Comparison of ENCODE assay signal across 8 mouse cellular contexts in genomic region chr13:23573898-23574524, GRCm38 (mm10). TPM values are rescaled to one million over a fixed set of nuclear protein-coding genes. Genes with fewer than 3 reads are reported as not detected.
DNase-seq lines count a peak whose midpoint lies in the region; ATAC-seq and TF ChIP-seq lines count a peak whose summit lies in the region.
"Not testable (repeated sequence)": the region's sequence is repeated elsewhere in the genome, so short reads cannot be mapped to it uniquely, and the experiment has no call there.

Gene Hist1h2bf, minus strand, starts transcription at chr13:23574196.
Gene Hist1h2ad, plus strand, starts transcription at chr13:23574381.

- not testable (repeated sequence) for H3K27me3 ChIP-seq in limb, embryonic 13.5 days; midbrain, embryonic 15.5 days (replicated peaks)

- H3K9me3 ChIP-seq in limb, embryonic 13.5 days; midbrain, embryonic 15.5 days: not testable (repeated sequence)

- TF ChIP-seq CTCF in embryonic fibroblast, embryonic 13.5 days (IDR thresholded peaks at IDR 0.05; ENCODE audit: borderline replicate concordance, insufficient read depth, low read length) = not testable (repeated sequence)

- DNase-seq in 416B (ENCODE audit: low read depth) = peak; percentile 100
- peak; percentile 99 for DNase-seq in brain, adult 2 months (ENCODE audit: low read depth, low spot score)
- peak; percentile 89 to 95 for DNase-seq in heart, adult 9 months (ENCODE audit: low spot score in 2 of 2)
- DNase-seq in kidney, adult 9 months = peak; percentile 79
- DNase-seq in spleen, adult 18-20 months = peak; percentile 72 to 77

- H3K4me1 ChIP-seq in embryonic fibroblast, embryonic 13.5 days (ENCODE audit: control insufficient read depth, insufficient read depth, low read length) = not testable (repeated sequence)
- peaks cover 35% of the 10 kb centered on the region for H3K4me1 ChIP-seq in limb, embryonic 13.5 days
- peaks cover 42% of the 10 kb centered on the region for H3K4me1 ChIP-seq in midbrain, embryonic 15.5 days

- peak; percentile 91 for ATAC-seq in limb, embryonic 13.5 days (ENCODE audit: low FRiP score, low read depth)
- peak; percentile 92 for ATAC-seq in midbrain, embryonic 15.5 days (replicated peaks)

- H3K9ac ChIP-seq in limb, embryonic 13.5 days = peak within 1 kb of the TSS; percentile 80
- not testable (repeated sequence) for H3K9ac ChIP-seq in midbrain, embryonic 15.5 days

- H3K36me3 ChIP-seq in limb, embryonic 13.5 days; midbrain, embryonic 15.5 days (replicated peaks): not testable (repeated sequence)

- peak within 1 kb of the TSS; percentile 49 for H3K4me3 ChIP-seq in embryonic fibroblast, embryonic 13.5 days (ENCODE audit: insufficient read depth, low read length)
- H3K4me3 ChIP-seq in limb, embryonic 13.5 days = peak within 1 kb of the TSS; percentile 53
- H3K4me3 ChIP-seq in midbrain, embryonic 15.5 days = peak within 1 kb of the TSS; percentile 41

- 1% methylated on average over 42 of the region's 42 CpGs for WGBS in limb, embryonic 13.5 days
- WGBS in midbrain, embryonic 15.5 days = under 1% methylated on average over 42 of the region's 42 CpGs

- H3K4me2 ChIP-seq in limb, embryonic 13.5 days (replicated peaks) = peak within 1 kb of the TSS; percentile 75
- peak within 1 kb of the TSS; percentile 75 for H3K4me2 ChIP-seq in midbrain, embryonic 15.5 days

- TF ChIP-seq POLR2A in embryonic fibroblast, embryonic 13.5 days (IDR thresholded peaks at IDR 0.05; ENCODE audit: low read depth, low read length) = peak; percentile 69; the same call in 1 of the 2 replicates

- H3K27ac ChIP-seq in embryonic fibroblast, embryonic 13.5 days (ENCODE audit: insufficient read depth, low read length) = peak within 1 kb of the TSS; percentile 92
- peak within 1 kb of the TSS; percentile 96 for H3K27ac ChIP-seq in limb, embryonic 13.5 days
- H3K27ac ChIP-seq in midbrain, embryonic 15.5 days = peak within 1 kb of the TSS; percentile 86

RNA-seq across cellular contexts. Expression of gene Hist1h2bf, which starts in this region (rescaled TPM):
- 5.7 and 6.4 TPM in 2 replicates for polyA plus RNA-seq in embryonic fibroblast, embryonic 13.5 days (2011; ENCODE audit: insufficient read length, low read depth, missing spikeins)
- 9.1 and 16.5 TPM in 2 replicates for polyA plus RNA-seq in limb, embryonic 13.5 days (2015; fragmentation: Nextera tagmentation; extraction: Ambion mirVana)
- polyA plus RNA-seq in midbrain, embryonic 15.5 days (2015; fragmentation: Nextera tagmentation; extraction: Ambion mirVana) = 1.3 and 1.5 TPM in 2 replicates

RNA-seq across cellular contexts. Expression of gene Hist1h2ad, which starts in this region (rescaled TPM):
- 2.9 and 3.0 TPM in 2 replicates for polyA plus RNA-seq in embryonic fibroblast, embryonic 13.5 days (2011; ENCODE audit: insufficient read length, low read depth, missing spikeins)
- polyA plus RNA-seq in limb, embryonic 13.5 days (2015; fragmentation: Nextera tagmentation; extraction: Ambion mirVana) = 1.0 and 3.0 TPM in 2 replicates
- polyA plus RNA-seq in midbrain, embryonic 15.5 days (2015; fragmentation: Nextera tagmentation; extraction: Ambion mirVana) = 1.6 TPM in 1 of 2 replicates, not detected in the other

Comparison
In these comparisons a context has a peak if more than half of its experiments do, and no peak if none do; other contexts are left out.
1. Peak in every context shown above with its lines: DNase-seq, ATAC-seq, H3K4me3 ChIP-seq and H3K27ac ChIP-seq.